Mouse (Mus musculus) ES-E14 (cell line): ENCODE results near the gene Pik3r6.

Source experiments
- CHD2 ChIP-seq: IDR thresholded peaks from 2 replicates; pipeline ENCODE4 v1.6.1; 2014; ENCODE audit warnings: mild to moderate bottlenecking, low read depth, low read length, inconsistent platforms
- MAFK ChIP-seq: IDR thresholded peaks from 2 replicates; pipeline ENCODE4 v1.6.1; 2014; ENCODE audit warnings: mild to moderate bottlenecking, low read depth, low read length, inconsistent platforms; ENCODE audit not compliant: insufficient read depth
- ZC3H11A ChIP-seq: IDR thresholded peaks from 2 replicates; pipeline ENCODE4 v1.6.1; 2012; ENCODE audit warnings: low read depth, mild to moderate bottlenecking, inconsistent platforms, low read length, borderline replicate concordance
- ZNF384 ChIP-seq: IDR thresholded peaks from 2 replicates; pipeline ENCODE4 v1.6.1; 2012; ENCODE audit warnings: low read depth, low read length, inconsistent platforms

GRCm38 (mm10) chr11:68488256-68488824, 14.5 kb upstream of the Pik3r6 start:
- TF ChIP-seq CHD2 (no peak), ZNF384 (no peak), ZC3H11A (no peak), MAFK (no peak)
